Mouse (Mus musculus): ENCODE results near the gene Pipox. TPM values are rescaled to one million over a fixed set of nuclear protein-coding genes. Genes with fewer than 3 reads are reported as not detected.
A peak's percentile ranks its signal among the peaks of the same experiment; 100 is the strongest.

The Pipox gene
- total RNA-seq, 2 experiments from 2014 or later, result 0.26 to 2.4 TPM

GRCm38 (mm10) chr11:77850401-77851244, 43.3 kb downstream of the Pipox start:
- DNase-seq (ENCODE audit: low spot score in 2 of 2), result no peak

- no peak for DNase-seq (ENCODE audit: low spot score in 2 of 2)
Observed at GRCm38 (mm10) chr11:77849151-77849550, 44.7 kb downstream of the Pipox start.

DNA sequence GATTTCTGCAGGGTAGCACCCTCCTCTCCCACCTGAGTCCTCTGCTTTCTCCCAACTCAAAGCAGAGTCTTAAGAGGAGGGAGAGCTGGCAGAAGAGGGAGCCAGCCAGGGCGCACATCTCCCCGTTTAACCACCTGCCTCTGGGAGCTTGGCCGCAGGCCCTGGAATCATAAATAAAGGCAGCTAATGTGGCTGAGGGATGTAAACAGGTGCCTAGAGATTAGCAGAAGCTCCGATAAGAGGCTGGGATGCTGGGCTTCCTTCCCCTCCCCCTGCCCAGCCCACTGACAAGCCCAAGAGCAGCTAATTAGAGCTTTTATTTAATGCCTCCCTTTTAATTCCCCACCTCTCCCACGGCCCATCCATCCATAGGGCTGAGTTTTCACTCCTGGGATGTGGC, 45.8 kb downstream of the Pipox start:
- no peak for DNase-seq (ENCODE audit: low spot score in 2 of 2)

DNA sequence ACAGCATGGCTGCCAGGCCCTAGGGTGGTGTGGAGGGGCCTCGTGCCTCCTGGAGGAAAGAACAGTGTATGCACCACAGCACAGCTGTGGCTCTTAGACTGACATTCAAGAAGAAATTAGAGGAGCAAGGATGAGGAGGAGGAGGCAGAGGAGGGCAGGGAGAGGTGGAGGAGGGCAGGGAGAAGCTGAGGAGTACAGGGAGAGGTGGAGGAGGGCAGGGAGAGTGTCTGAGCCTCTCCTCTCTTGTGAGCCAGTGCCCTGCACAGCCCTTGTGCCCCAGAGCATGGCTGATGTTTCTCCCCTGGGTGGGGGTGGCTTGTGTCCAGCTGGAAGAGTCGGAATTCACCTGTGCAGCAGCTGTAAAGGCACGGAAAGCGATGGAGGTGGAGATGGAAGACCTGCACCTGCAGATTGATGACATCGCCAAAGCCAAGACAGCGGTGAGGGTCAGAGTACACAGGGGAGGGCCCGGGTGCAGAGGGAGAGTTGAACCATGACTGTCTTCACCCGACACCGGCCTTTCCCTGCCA, 46.2 kb downstream of the Pipox start:
- DNase-seq (ENCODE audit: low spot score in 2 of 2), result no peak

- DNase-seq (ENCODE audit: low spot score in 2 of 2), result no peak
Observed at GRCm38 (mm10) chr11:77843906-77844200, 50.0 kb downstream of the Pipox start.

- DNase-seq (ENCODE audit: low spot score in 2 of 2), result no peak
Observed at GRCm38 (mm10) chr11:77843068-77843905, 50.6 kb downstream of the Pipox start.

DNA sequence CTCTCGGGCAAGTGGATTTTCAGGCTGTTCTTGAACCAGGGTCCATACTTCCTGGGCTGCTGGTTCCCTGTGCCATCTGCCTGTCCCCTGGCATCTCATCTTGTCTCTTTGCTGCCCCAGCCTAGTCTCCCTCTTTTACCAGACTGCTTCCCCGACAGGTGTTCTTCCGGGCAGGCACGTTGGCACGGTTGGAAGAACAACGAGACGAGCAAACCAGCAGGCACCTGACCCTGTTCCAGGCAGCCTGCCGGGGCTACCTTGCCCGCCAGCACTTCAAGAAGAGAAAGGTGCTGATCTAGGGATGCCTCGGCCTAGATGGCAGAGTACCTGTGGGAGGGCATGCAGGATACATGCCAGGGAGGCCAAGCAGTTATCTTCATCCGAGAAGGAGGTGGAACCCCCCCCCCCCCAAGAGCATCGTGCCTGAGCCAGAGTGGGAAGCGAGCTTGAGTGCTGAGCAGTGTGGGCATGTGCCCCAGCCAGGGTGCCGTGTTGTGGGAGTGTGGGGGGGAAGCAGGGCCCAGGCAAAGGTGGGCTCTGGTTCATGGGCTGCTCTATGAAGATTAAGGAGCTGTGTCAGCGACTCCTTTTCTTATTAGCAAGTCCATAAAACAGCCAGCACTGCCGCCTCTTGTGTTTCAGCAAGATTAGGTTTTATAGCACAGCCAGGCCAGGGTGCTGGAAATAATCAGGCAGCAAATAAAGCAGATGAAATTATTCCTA, 53.2 kb downstream of the Pipox start:
- no peak for DNase-seq (ENCODE audit: low spot score in 2 of 2)

- DNase-seq (ENCODE audit: low spot score in 2 of 2), result no peak
Observed at GRCm38 (mm10) chr11:77837856-77838255, 56.0 kb downstream of the Pipox start.

GRCm38 (mm10) chr11:77836751-77837150, 57.1 kb downstream of the Pipox start:
- peak in 1 of 2 experiments; percentile 23 for DNase-seq (ENCODE audit: low spot score in 2 of 2)

DNA sequence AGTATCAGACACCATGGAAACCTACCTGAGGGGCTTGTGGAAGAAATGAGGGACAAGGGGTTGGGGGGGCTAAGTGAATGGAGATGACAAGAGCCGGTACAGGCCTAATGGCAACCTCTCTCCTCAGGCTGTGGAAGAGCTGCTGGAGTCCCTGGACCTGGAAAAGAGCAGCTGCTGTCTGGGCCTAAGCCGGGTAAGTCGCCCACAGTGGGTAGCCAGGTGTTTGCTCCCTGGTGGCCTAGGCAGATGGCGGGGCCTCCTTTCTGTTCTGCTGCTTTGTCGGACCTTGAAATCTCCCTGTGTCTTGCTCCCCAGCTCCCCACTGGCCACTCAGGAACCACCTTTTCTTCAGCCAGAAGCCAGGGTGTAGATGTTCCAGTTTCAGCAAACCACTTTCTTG, 57.6 kb downstream of the Pipox start:
- no peak for DNase-seq (ENCODE audit: low spot score in 2 of 2)

- DNase-seq (ENCODE audit: low spot score in 2 of 2), result no peak
Observed at GRCm38 (mm10) chr11:77835109-77835508, 58.8 kb downstream of the Pipox start.

DNA sequence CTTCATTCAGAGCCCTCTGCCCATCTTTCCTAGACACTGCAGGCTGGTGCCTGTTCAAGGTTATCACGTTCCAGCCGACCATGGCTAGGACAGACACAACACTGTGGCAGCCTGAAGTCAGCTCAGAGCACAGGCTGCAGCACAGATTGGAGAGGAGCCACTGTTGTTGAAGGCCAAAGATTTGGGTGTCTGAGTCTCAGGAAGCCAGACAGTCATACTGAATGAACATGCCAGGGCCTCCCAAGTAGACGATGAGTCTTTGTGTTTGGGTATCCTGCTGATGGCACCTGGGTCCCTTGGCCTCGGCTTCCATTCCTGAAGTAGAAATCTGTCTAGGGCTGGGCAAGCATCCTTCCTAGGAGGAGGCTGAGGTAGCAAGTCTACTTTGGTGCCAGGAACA, 61.4 kb downstream of the Pipox start:
- no peak for DNase-seq (ENCODE audit: low spot score in 2 of 2)

DNA sequence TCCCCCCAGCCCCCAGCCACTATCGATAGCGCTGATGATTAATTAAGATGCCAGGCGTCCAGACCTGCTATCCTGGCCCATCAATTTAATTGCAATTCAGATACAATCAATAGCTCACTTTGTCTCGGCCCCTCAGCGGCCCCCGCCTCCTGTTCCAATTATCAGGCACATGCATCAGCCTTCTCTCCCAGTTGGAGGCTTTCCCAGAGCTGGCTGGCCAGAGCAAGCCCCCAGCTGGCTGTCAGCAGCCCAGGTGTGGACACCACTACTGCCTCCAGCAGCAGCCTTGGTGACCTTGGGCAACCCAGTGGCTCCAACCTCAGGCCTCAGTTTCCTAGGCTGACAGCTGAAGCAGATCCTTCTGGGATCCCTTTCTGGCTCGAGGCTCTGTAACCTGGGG, 63.0 kb downstream of the Pipox start:
- no peak for DNase-seq (ENCODE audit: low spot score in 2 of 2)

Other genes starting within 250 kb of the Pipox start
- gene Nufip2, start 207.9 kb downstream of the Pipox start, total RNA-seq (2021), result 10 to 100 TPM; 71.1 to 98.0 TPM
- gene Cryba1, start 168.8 kb downstream of the Pipox start, total RNA-seq (2021), result not detected
- gene Myo18a, start 130.8 kb downstream of the Pipox start, total RNA-seq (2021), result 10 to 100 TPM; 45.9 to 56.8 TPM
- gene Gm10277, start 106.3 kb downstream of the Pipox start, total RNA-seq (2021), result not detected
- 1 to 10 TPM; 2.1 to 2.4 TPM for gene Sez6, start 36.7 kb upstream of the Pipox start, total RNA-seq (2021)
- 10 to 100 TPM; 42.3 to 51.8 TPM for gene Phf12, start 88.7 kb upstream of the Pipox start, total RNA-seq (2021)
- gene Dhrs13, start 138.2 kb upstream of the Pipox start, total RNA-seq (2021), result 10 to 100 TPM in 1 of 2 experiments, 1 to 10 TPM in 1; 8.4 to 10.1 TPM
- gene Flot2, start 143.8 kb upstream of the Pipox start, total RNA-seq (2021), result 10 to 100 TPM; 86.2 to 86.3 TPM
- 10 to 100 TPM; 27.8 to 31.7 TPM for gene Eral1, start 186.3 kb upstream of the Pipox start, total RNA-seq (2021)
- gene Fam222b, start 200.6 kb upstream of the Pipox start, total RNA-seq (2021), result 10 to 100 TPM; 19.3 to 22.1 TPM

Measured in adrenal gland, adult 18-20 months (tissue).